Mouse (Mus musculus): ENCODE measurements around the gene Nxpe3. TPM values are rescaled to one million over a fixed set of nuclear protein-coding genes. Genes with fewer than 3 reads are reported as not detected.
"Not testable (repeated sequence)": the region's sequence is repeated elsewhere in the genome, so short reads cannot be mapped to it uniquely, and the experiment has no call there.

The Nxpe3 gene
- polyA plus RNA-seq, 1 experiment from 2014 or later = 0.72 TPM

GRCm38 (mm10) chr16:55876025-55876424 is 19.1 kb downstream of the Nxpe3 start:
- Histone ChIP-seq H3K4me2 (replicated peaks; ENCODE audit: low read depth) (no peak overlapping the region), H3K9ac (ENCODE audit: low read depth, low read length) (no peak overlapping the region), H3K9me3 (ENCODE audit: control insufficient read depth) (no peaks in the 10 kb centered on the region), H3K4me3 (ENCODE audit: low read depth, low read length) (no peak overlapping the region), H3K27me3 (replicated peaks; ENCODE audit: control insufficient read depth, insufficient read depth, low read length) (no peaks in the 10 kb centered on the region), H3K36me3 (ENCODE audit: control insufficient read depth, insufficient read depth) (no peaks in the 10 kb centered on the region), H3K4me1 (replicated peaks; ENCODE audit: control insufficient read depth, insufficient read depth, low read length) (no peaks in the 10 kb centered on the region), H3K27ac (ENCODE audit: low read depth, low read length) (no peak overlapping the region)
- TF ChIP-seq CTCF (IDR thresholded peaks at IDR 0.05; ENCODE audit: low read depth) = no peak
- WGBS = 63% methylated on average over 6 of the region's 6 CpGs
- ATAC-seq = no peak

GRCm38 (mm10) chr16:55863832-55864231 is 31.3 kb downstream of the Nxpe3 start:
- Histone ChIP-seq H3K4me3 (ENCODE audit: low read depth, low read length) (no peak overlapping the region), H3K4me1 (replicated peaks; ENCODE audit: control insufficient read depth, insufficient read depth, low read length) (no peaks in the 10 kb centered on the region), H3K9me3 (ENCODE audit: control insufficient read depth) (no peaks in the 10 kb centered on the region), H3K9ac (ENCODE audit: low read depth, low read length) (no peak overlapping the region), H3K4me2 (replicated peaks; ENCODE audit: low read depth) (no peak overlapping the region), H3K36me3 (ENCODE audit: control insufficient read depth, insufficient read depth) (no peaks in the 10 kb centered on the region), H3K27ac (ENCODE audit: low read depth, low read length) (no peak overlapping the region), H3K27me3 (replicated peaks; ENCODE audit: control insufficient read depth, insufficient read depth, low read length) (no peaks in the 10 kb centered on the region)
- WGBS = 59% methylated on average over 4 of the region's 4 CpGs
- TF ChIP-seq CTCF (IDR thresholded peaks at IDR 0.05; ENCODE audit: low read depth) = no peak
- ATAC-seq = no peak

GRCm38 (mm10) chr16:55863149-55863815 is 31.8 kb downstream of the Nxpe3 start:
- Histone ChIP-seq H3K9ac (ENCODE audit: low read depth, low read length) (no peak overlapping the region), H3K36me3 (ENCODE audit: control insufficient read depth, insufficient read depth) (no peaks in the 10 kb centered on the region), H3K4me1 (replicated peaks; ENCODE audit: control insufficient read depth, insufficient read depth, low read length) (no peaks in the 10 kb centered on the region), H3K9me3 (ENCODE audit: control insufficient read depth) (no peaks in the 10 kb centered on the region), H3K27me3 (replicated peaks; ENCODE audit: control insufficient read depth, insufficient read depth, low read length) (no peaks in the 10 kb centered on the region), H3K4me3 (ENCODE audit: low read depth, low read length) (no peak overlapping the region), H3K4me2 (replicated peaks; ENCODE audit: low read depth) (0 out of 2 replicates have a peak overlapping the region, but pooled peaks have one; percentile 27), H3K27ac (ENCODE audit: low read depth, low read length) (no peak overlapping the region)
- TF ChIP-seq CTCF (IDR thresholded peaks at IDR 0.05; ENCODE audit: low read depth) = peak; percentile 99
- ATAC-seq = no peak
- WGBS = 21% methylated on average over 7 of the region's 7 CpGs

DNA sequence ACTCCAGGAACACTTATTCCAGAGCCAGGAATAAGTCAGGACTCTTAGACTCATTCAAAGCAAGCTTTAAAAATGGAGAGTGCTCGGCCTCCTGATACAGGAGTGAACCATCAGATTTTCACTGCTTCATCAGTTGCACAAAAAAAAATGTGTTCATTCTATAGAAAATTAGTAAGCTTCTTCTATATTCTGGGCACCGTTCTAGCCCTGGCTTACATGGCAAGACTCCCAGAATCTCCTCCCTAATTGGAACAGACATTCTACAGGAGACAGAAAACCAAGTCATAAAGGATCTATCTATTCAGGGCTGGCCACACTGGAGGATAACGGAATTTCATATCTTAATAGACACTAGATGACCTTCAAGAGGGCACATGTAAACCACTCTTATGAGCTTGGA is 34.0 kb downstream of the Nxpe3 start:
- no peaks in the 10 kb centered on the region for H3K27me3 ChIP-seq (replicated peaks; ENCODE audit: control insufficient read depth, insufficient read depth, low read length)
- H3K9me3 ChIP-seq (ENCODE audit: control insufficient read depth) = no peaks in the 10 kb centered on the region
- 85% methylated on average over 3 of the region's 3 CpGs for WGBS
- TF ChIP-seq CTCF (IDR thresholded peaks at IDR 0.05; ENCODE audit: low read depth) = no peak
- ATAC-seq = no peak
- no peaks in the 10 kb centered on the region for H3K4me1 ChIP-seq (replicated peaks; ENCODE audit: control insufficient read depth, insufficient read depth, low read length)
- H3K36me3 ChIP-seq (ENCODE audit: control insufficient read depth, insufficient read depth) = 0 out of 2 replicates have a peak, but pooled peaks cover 3% of the 10 kb centered on the region
- H3K4me2 ChIP-seq (replicated peaks; ENCODE audit: low read depth) = no peak overlapping the region
- no peak overlapping the region for H3K4me3 ChIP-seq (ENCODE audit: low read depth, low read length)
- H3K9ac ChIP-seq (ENCODE audit: low read depth, low read length) = no peak overlapping the region
- H3K27ac ChIP-seq (ENCODE audit: low read depth, low read length) = no peak overlapping the region

DNA sequence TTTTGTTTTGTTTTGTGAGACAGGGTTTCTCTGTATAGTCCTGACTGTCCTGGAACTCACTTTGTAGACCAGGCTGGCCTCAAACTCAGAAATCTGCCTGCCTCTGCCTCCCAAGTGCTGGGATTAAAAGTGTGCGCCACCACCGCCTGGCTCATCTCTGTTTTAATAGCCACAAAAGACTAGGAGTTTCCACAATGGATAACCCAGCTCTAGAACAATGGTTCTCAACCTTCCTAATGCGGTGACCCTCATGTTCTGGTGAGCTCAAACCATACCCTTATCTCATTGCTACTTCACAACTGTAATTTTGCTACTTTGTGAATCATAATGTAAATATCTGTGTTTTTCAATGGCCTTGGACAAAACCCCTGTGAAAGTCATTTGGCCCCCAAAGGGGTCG is 35.7 kb downstream of the Nxpe3 start:
- ATAC-seq; H3K9ac ChIP-seq (ENCODE audit: low read depth, low read length); H3K36me3 ChIP-seq (ENCODE audit: control insufficient read depth, insufficient read depth); H3K27me3 ChIP-seq (replicated peaks; ENCODE audit: control insufficient read depth, insufficient read depth, low read length); H3K4me1 ChIP-seq (replicated peaks; ENCODE audit: control insufficient read depth, insufficient read depth, low read length); H3K9me3 ChIP-seq (ENCODE audit: control insufficient read depth); H3K4me2 ChIP-seq (replicated peaks; ENCODE audit: low read depth); H3K4me3 ChIP-seq (ENCODE audit: low read depth, low read length); H3K27ac ChIP-seq (ENCODE audit: low read depth, low read length): not testable (repeated sequence)
- 89% methylated on average over 4 of the region's 4 CpGs for WGBS

DNA sequence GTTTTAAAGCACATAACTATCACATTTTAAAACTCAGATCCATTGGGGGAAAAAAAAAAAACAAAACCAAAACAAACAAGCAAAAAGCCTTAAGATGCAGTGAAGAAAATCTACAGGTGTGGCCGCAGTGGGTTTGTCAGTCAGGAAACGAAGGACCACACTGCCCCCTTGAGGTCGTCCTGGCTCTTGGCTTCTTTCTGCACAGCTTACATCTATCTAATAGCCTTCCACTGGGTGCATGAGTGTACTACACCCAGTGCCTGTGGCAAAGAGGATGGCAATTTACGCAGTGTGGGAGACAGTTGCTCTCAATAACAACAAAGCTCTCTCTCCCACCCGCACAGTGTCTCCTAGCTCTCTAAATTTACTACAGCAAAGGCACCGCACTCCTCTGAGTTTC is 36.6 kb downstream of the Nxpe3 start:
- no peak overlapping the region for H3K9ac ChIP-seq (ENCODE audit: low read depth, low read length)
- H3K4me2 ChIP-seq (replicated peaks; ENCODE audit: low read depth) = no peak overlapping the region
- H3K36me3 ChIP-seq (ENCODE audit: control insufficient read depth, insufficient read depth) = 0 out of 2 replicates have a peak, but pooled peaks cover 3% of the 10 kb centered on the region
- H3K4me3 ChIP-seq (ENCODE audit: low read depth, low read length) = no peak overlapping the region
- H3K27me3 ChIP-seq (replicated peaks; ENCODE audit: control insufficient read depth, insufficient read depth, low read length) = no peaks in the 10 kb centered on the region
- 64% methylated on average over 6 of the region's 6 CpGs for WGBS
- ATAC-seq = peak; percentile 57; the same call in 1 of the 2 replicates
- no peak overlapping the region for H3K27ac ChIP-seq (ENCODE audit: low read depth, low read length)
- TF ChIP-seq CTCF (IDR thresholded peaks at IDR 0.05; ENCODE audit: low read depth) = peak; percentile 77
- H3K4me1 ChIP-seq (replicated peaks; ENCODE audit: control insufficient read depth, insufficient read depth, low read length) = no peaks in the 10 kb centered on the region
- H3K9me3 ChIP-seq (ENCODE audit: control insufficient read depth) = no peaks in the 10 kb centered on the region
